Mouse (Mus musculus): ENCODE measurements around the gene Med29. TPM values are rescaled to one million over a fixed set of nuclear protein-coding genes. Genes with fewer than 3 reads are reported as not detected.

Gene Med29
- total and polyA plus RNA-seq, 3 experiments, result 31.1 to 39.6 TPM; not detected in 1

GRCm38 (mm10) chr7:28382981-28383396, 9.5 kb downstream of the Med29 start (continued):
- TF ChIP-seq BHLHE40 (IDR thresholded peaks at IDR 0.05; ENCODE audit: borderline replicate concordance, low read depth, low read length) (peak; percentile 86; the same call in 1 of the 2 replicates), ELF1 (IDR thresholded peaks at IDR 0.05; ENCODE audit: low read depth, low read length) (no peak)

GRCm38 (mm10) chr7:28382347-28382951, 10.1 kb downstream of the Med29 start:
- peaks cover 3% of the 10 kb centered on the region for H3K79me2 ChIP-seq (ENCODE audit: control insufficient read depth, insufficient read depth, low read length, poor library complexity)
- peaks cover 6 to 29% of the 10 kb centered on the region in 2 experiments for H3K4me1 ChIP-seq (ENCODE audit: control insufficient read depth in 1 of 2, insufficient read depth in 2 of 2, low read length in 2 of 2)
- H3K36me3 ChIP-seq (ENCODE audit: control insufficient read depth in 1 of 2, insufficient read depth in 2 of 2, low read length in 2 of 2), result peaks cover 0 to 16% of the 10 kb centered on the region in 2 experiments; a peak in 2 of 4 replicates
- peak overlapping the region; percentile 74 for H3K9ac ChIP-seq (ENCODE audit: control insufficient read depth, low read depth, low read length, poor library complexity, severe bottlenecking)
- peak overlapping the region; percentile 95 for H3K27ac ChIP-seq (ENCODE audit: control insufficient read depth, low read depth, low read length)
- no peaks in the 10 kb centered on the region for H3K9me3 ChIP-seq (replicated peaks; ENCODE audit: insufficient read depth, low read length)
- H3K4me3 ChIP-seq (ENCODE audit: control insufficient read depth in 1 of 2, insufficient read depth in 1 of 2, low read depth in 2 of 2, low read length in 2 of 2), result peak overlapping the region; percentile 57 to 85
- peak; percentile 74 for DNase-seq (ENCODE audit: low read depth, low spot score)
- no peaks in the 10 kb centered on the region for H3K27me3 ChIP-seq (ENCODE audit: control insufficient read depth in 1 of 2, insufficient read depth in 2 of 2, low read length in 2 of 2)
- TF ChIP-seq ELF1 (IDR thresholded peaks at IDR 0.05; ENCODE audit: low read depth, low read length) (no peak), HCFC1 (IDR thresholded peaks at IDR 0.05; ENCODE audit: low read depth, low read length) (no peak), ZMIZ1 (IDR thresholded peaks at IDR 0.05; ENCODE audit: low read depth, low read length) (no peak), UBTF (IDR thresholded peaks at IDR 0.05; ENCODE audit: borderline replicate concordance, insufficient read depth, low read depth, low read length) (0 out of 2 replicates have a peak, but pooled peaks have one; percentile 36), MEF2A (IDR thresholded peaks at IDR 0.05; ENCODE audit: extremely low read depth, insufficient replicate concordance, low read depth, low read length, poor library complexity, severe bottlenecking) (no peak), E2F4 (IDR thresholded peaks at IDR 0.05; ENCODE audit: borderline replicate concordance, low read depth, low read length) (no peak), SMC3 (IDR thresholded peaks at IDR 0.05; ENCODE audit: low read depth, low read length) (no peak), MYB (IDR thresholded peaks at IDR 0.05; ENCODE audit: low read depth, low read length) (no peak), NRF1 (IDR thresholded peaks at IDR 0.05; ENCODE audit: insufficient read depth, low read depth, low read length, poor library complexity, severe bottlenecking) (no peak), MAX (IDR thresholded peaks at IDR 0.05; ENCODE audit: low read length) (0 out of 2 replicates have a peak, but pooled peaks have one; percentile 9), ZC3H11A (IDR thresholded peaks at IDR 0.05; ENCODE audit: low read depth, low read length) (no peak), NELFE (IDR thresholded peaks at IDR 0.05; ENCODE audit: low read depth, low read length) (no peak), TBP (IDR thresholded peaks at IDR 0.05; ENCODE audit: low read depth, low read length) (no peak)

GRCm38 (mm10) chr7:28381938-28382337, 10.6 kb downstream of the Med29 start:
- Histone ChIP-seq H3K27me3 (ENCODE audit: control insufficient read depth in 1 of 2, insufficient read depth in 2 of 2, low read length in 2 of 2) (no peaks in the 10 kb centered on the region), H3K27ac (ENCODE audit: control insufficient read depth, low read depth, low read length) (peak overlapping the region; percentile 95), H3K9me3 (replicated peaks; ENCODE audit: insufficient read depth, low read length) (no peaks in the 10 kb centered on the region), H3K4me3 (ENCODE audit: control insufficient read depth in 1 of 2, insufficient read depth in 1 of 2, low read depth in 2 of 2, low read length in 2 of 2) (peak overlapping the region; percentile 57 to 85), H3K36me3 (ENCODE audit: control insufficient read depth in 1 of 2, insufficient read depth in 2 of 2, low read length in 2 of 2) (peaks cover 0 to 16% of the 10 kb centered on the region in 2 experiments; a peak in 2 of 4 replicates), H3K9ac (ENCODE audit: control insufficient read depth, low read depth, low read length, poor library complexity, severe bottlenecking) (peak overlapping the region; percentile 74), H3K79me2 (ENCODE audit: control insufficient read depth, insufficient read depth, low read length, poor library complexity) (peaks cover 3% of the 10 kb centered on the region), H3K4me1 (ENCODE audit: control insufficient read depth in 1 of 2, insufficient read depth in 2 of 2, low read length in 2 of 2) (peaks cover 6 to 29% of the 10 kb centered on the region in 2 experiments)
- DNase-seq (ENCODE audit: low read depth, low spot score), result peak; percentile 81
- 0 out of 2 replicates have a peak, but pooled peaks have one; percentile 38 for TF ChIP-seq UBTF (IDR thresholded peaks at IDR 0.05; ENCODE audit: borderline replicate concordance, insufficient read depth, low read depth, low read length)
- no peak for TF ChIP-seq MAZ (IDR thresholded peaks at IDR 0.05; ENCODE audit: low read depth, low read length)
- TF ChIP-seq MYB (IDR thresholded peaks at IDR 0.05; ENCODE audit: low read depth, low read length), result no peak
- no peak for TF ChIP-seq MAFK (IDR thresholded peaks at IDR 0.05; ENCODE audit: borderline replicate concordance, low read depth, low read length)
- TF ChIP-seq RCOR1 (IDR thresholded peaks at IDR 0.05; ENCODE audit: low read depth, low read length), result no peak; the same call in 1 of the 2 replicates
- TF ChIP-seq CTCF (IDR thresholded peaks at IDR 0.05 in 2 of 3, conservative IDR thresholded peaks at IDR 0.05 in 1 of 3; ENCODE audit: control insufficient read depth in 1 of 3, insufficient read depth in 1 of 3, low read depth in 2 of 3, low read length in 3 of 3, poor library complexity in 1 of 3, severe bottlenecking in 1 of 3), result no peak
- TF ChIP-seq BHLHE40 (IDR thresholded peaks at IDR 0.05; ENCODE audit: borderline replicate concordance, low read depth, low read length), result peak; percentile 83; the same call in 1 of the 2 replicates
- TF ChIP-seq TBP (IDR thresholded peaks at IDR 0.05; ENCODE audit: low read depth, low read length), result no peak
- no peak for TF ChIP-seq POLR2AphosphoS5 (IDR thresholded peaks at IDR 0.05; ENCODE audit: borderline replicate concordance, low read depth, low read length)
- no peak for TF ChIP-seq USF2 (IDR thresholded peaks at IDR 0.05; ENCODE audit: borderline replicate concordance in 1 of 2, insufficient read depth in 1 of 2, low read depth in 1 of 2, low read length in 2 of 2)
- TF ChIP-seq ZMIZ1 (IDR thresholded peaks at IDR 0.05; ENCODE audit: low read depth, low read length), result no peak
- TF ChIP-seq POLR2A (IDR thresholded peaks at IDR 0.05; ENCODE audit: control insufficient read depth in 1 of 2, insufficient read depth in 1 of 2, low read depth in 1 of 2, low read length in 2 of 2, poor library complexity in 1 of 2), result 0 out of 4 replicates have a peak, but pooled peaks of 1 of the 2 experiments have one; percentile 15
- TF ChIP-seq E2F4 (IDR thresholded peaks at IDR 0.05; ENCODE audit: borderline replicate concordance, low read depth, low read length), result no peak
- TF ChIP-seq CHD2 (IDR thresholded peaks at IDR 0.05; ENCODE audit: low read length), result peak; percentile 35; the same call in 1 of the 2 replicates
- no peak for TF ChIP-seq ZNF384 (IDR thresholded peaks at IDR 0.05; ENCODE audit: low read depth, low read length)
- no peak for TF ChIP-seq MYC (IDR thresholded peaks at IDR 0.05; ENCODE audit: low read depth, low read length)
- TF ChIP-seq RAD21 (IDR thresholded peaks at IDR 0.05; ENCODE audit: low read depth, low read length), result no peak
- no peak for TF ChIP-seq GATA1 (IDR thresholded peaks at IDR 0.05; ENCODE audit: low read depth, low read length)
